Mouse (Mus musculus) ES-E14 (cell line): ENCODE results near the gene Tnrc18.

ENCODE experiments used
- CHD2 ChIP-seq: IDR thresholded peaks from 2 replicates; pipeline ENCODE4 v1.6.1; 2014; ENCODE audit warnings: mild to moderate bottlenecking, low read depth, low read length, inconsistent platforms
- HCFC1 ChIP-seq: IDR thresholded peaks from 2 replicates; pipeline ENCODE4 v1.6.1; 2012; ENCODE audit warnings: low read length, inconsistent platforms, borderline replicate concordance; ENCODE audit not compliant: insufficient read depth
- MAFK ChIP-seq: IDR thresholded peaks from 2 replicates; pipeline ENCODE4 v1.6.1; 2014; ENCODE audit warnings: mild to moderate bottlenecking, low read depth, low read length, inconsistent platforms; ENCODE audit not compliant: insufficient read depth
- ZC3H11A ChIP-seq: IDR thresholded peaks from 2 replicates; pipeline ENCODE4 v1.6.1; 2012; ENCODE audit warnings: low read depth, mild to moderate bottlenecking, inconsistent platforms, low read length, borderline replicate concordance
- ZNF384 ChIP-seq: IDR thresholded peaks from 2 replicates; pipeline ENCODE4 v1.6.1; 2012; ENCODE audit warnings: low read depth, low read length, inconsistent platforms

GRCm38 (mm10) chr5:142780579-142780978 is 36.9 kb downstream of the Tnrc18 start:
- TF ChIP-seq ZNF384 (no peak), MAFK (no peak), CHD2 (no peak), ZC3H11A (no peak), HCFC1 (no peak)
